Mouse (Mus musculus) hematopoietic stem cell, adult 5-6 weeks (primary cell): ENCODE results near the gene Myo1b. TPM values are rescaled to one million over a fixed set of nuclear protein-coding genes. Genes with fewer than 3 reads are reported as not detected.

Source experiments
- ATAC-seq, 2 experiments: fragments of 125-278 bp in 1 of 2; replicated peaks in 1 of 2; 2 replicates each; pipeline ENCODE4 v1.8.0; 2016 to 2017; ENCODE audit warnings: inconsistent platforms in 2 of 2, mild to moderate bottlenecking in 2 of 2, moderate number of reproducible peaks in 2 of 2, low read depth in 1 of 2, moderate TSS enrichment in 1 of 2; ENCODE audit not compliant: low FRiP score in 2 of 2, poor library complexity in 2 of 2, severe bottlenecking in 2 of 2, insufficient read depth in 1 of 2, low TSS enrichment in 1 of 2
- total RNA-seq: library from RNA; stranded (forward); fragments of 172-1452, 232-1000 nt; gene quantifications from 2 replicates; pipeline ENCODE4 v1.2.3, GENCODE M21; 2017

Myo1b gene
- total RNA-seq, 1 experiment from 2014 or later: 2.7 TPM

- no peak for ATAC-seq
Observed at GRCm38 (mm10) chr1:51769815-51770503, 145.9 kb downstream of the Myo1b start.

GRCm38 (mm10) chr1:51766271-51766670, 149.6 kb downstream of the Myo1b start:
- no peak for ATAC-seq

- ATAC-seq: no peak
Observed at GRCm38 (mm10) chr1:51765156-51765555, 150.7 kb downstream of the Myo1b start.

- no peak for ATAC-seq
Observed at GRCm38 (mm10) chr1:51759657-51760056, 156.2 kb downstream of the Myo1b start.

- no peak for ATAC-seq
Observed at GRCm38 (mm10) chr1:51758326-51759109, 157.4 kb downstream of the Myo1b start.

GRCm38 (mm10) chr1:51753621-51754020, 162.2 kb downstream of the Myo1b start:
- ATAC-seq: no peak

GRCm38 (mm10) chr1:51751006-51751405, 164.9 kb downstream of the Myo1b start:
- no peak for ATAC-seq

- no peak for ATAC-seq
Observed at GRCm38 (mm10) chr1:51748306-51748705, 167.6 kb downstream of the Myo1b start.

- peak; percentile 14 to 65; a peak in 2 of 4 replicates for ATAC-seq
Observed at GRCm38 (mm10) chr1:51747494-51747893, 168.4 kb downstream of the Myo1b start.

- no peak for ATAC-seq
Observed at GRCm38 (mm10) chr1:51746711-51747240, 169.1 kb downstream of the Myo1b start.

- no peak for ATAC-seq
Observed at GRCm38 (mm10) chr1:51743756-51744425, 172.0 kb downstream of the Myo1b start.

GRCm38 (mm10) chr1:51742586-51742985, 173.3 kb downstream of the Myo1b start:
- no peak for ATAC-seq

GRCm38 (mm10) chr1:51740626-51741231, 175.1 kb downstream of the Myo1b start:
- ATAC-seq: no peak

- no peak for ATAC-seq
Observed at GRCm38 (mm10) chr1:51739252-51739852, 176.5 kb downstream of the Myo1b start.

GRCm38 (mm10) chr1:51736822-51737221, 179.0 kb downstream of the Myo1b start:
- no peak for ATAC-seq

GRCm38 (mm10) chr1:51734721-51735120, 181.2 kb downstream of the Myo1b start:
- ATAC-seq: no peak

GRCm38 (mm10) chr1:51729407-51729806, 186.5 kb downstream of the Myo1b start:
- no peak for ATAC-seq
